ENCODE assay signal across 8 mouse cellular contexts in genomic region chr9:110246321-110246640, GRCm38 (mm10). TPM values are rescaled to one million over a fixed set of nuclear protein-coding genes. Genes with fewer than 3 reads are reported as not detected.
A peak's percentile ranks its signal among the peaks of the same experiment; 100 is the strongest.
DNase-seq lines count a peak whose midpoint lies in the region; ATAC-seq and TF ChIP-seq lines count a peak whose summit lies in the region.

No protein-coding gene starts in this region.

- H3K4me2 ChIP-seq in heart, embryonic 14.5 days (ENCODE audit: low read length): peak overlapping the region; percentile 100
- peak overlapping the region; percentile 100 for H3K4me2 ChIP-seq in heart, postnatal 0 days (ENCODE audit: low read depth, low read length)

- peak overlapping the region; percentile 71 for H3K9ac ChIP-seq in heart, embryonic 14.5 days (ENCODE audit: low read length)
- no peak overlapping the region for H3K9ac ChIP-seq in heart, postnatal 0 days (replicated peaks; ENCODE audit: low read depth, low read length)

- no peak for TF ChIP-seq CTCF in heart, postnatal 0 days (IDR thresholded peaks at IDR 0.05; ENCODE audit: low read depth)

- TF ChIP-seq EP300 in heart, postnatal 0 days (IDR thresholded peaks at IDR 0.05; ENCODE audit: low read depth): no peak

- no peak for ATAC-seq in heart, embryonic 14.5 days (ENCODE audit: insufficient number of reproducible peaks, insufficient read depth, low FRiP score, low read depth)
- ATAC-seq in heart, postnatal 0 days (ENCODE audit: insufficient read depth, low read depth): no peak

- H3K9me3 ChIP-seq in heart, embryonic 14.5 days (ENCODE audit: control insufficient read depth, low read length): no peaks in the 10 kb centered on the region
- no peaks in the 10 kb centered on the region for H3K9me3 ChIP-seq in heart, postnatal 0 days (replicated peaks; ENCODE audit: control insufficient read depth, low read length)
- no peaks in the 10 kb centered on the region for H3K9me3 ChIP-seq in megakaryocyte, embryonic 14.5 days

- peaks cover 13 to 14% of the 10 kb centered on the region in 2 experiments for H3K4me1 ChIP-seq in heart, embryonic 14.5 days (ENCODE audit: control insufficient read depth in 2 of 2, insufficient read depth in 2 of 2, low read length in 2 of 2)
- H3K4me1 ChIP-seq in heart, postnatal 0 days (ENCODE audit: control insufficient read depth, insufficient read depth): peaks cover 14% of the 10 kb centered on the region
- H3K4me1 ChIP-seq in megakaryocyte, embryonic 14.5 days: peaks cover 30% of the 10 kb centered on the region

- no peak overlapping the region for H3K27ac ChIP-seq in heart, embryonic 14.5 days (replicated peaks in 1 of 2; ENCODE audit: control insufficient read depth in 1 of 2, insufficient read depth in 1 of 2, low read depth in 2 of 2, low read length in 2 of 2)
- no peak overlapping the region for H3K27ac ChIP-seq in heart, postnatal 0 days (ENCODE audit: low read depth)

- intact Hi-C loops in heart, postnatal 25 days (cut with DNase I): no loop called here

- peak overlapping the region; percentile 48 to 76 for H3K4me3 ChIP-seq in heart, embryonic 14.5 days (ENCODE audit: control insufficient read depth in 1 of 2, insufficient read depth in 1 of 2, low read depth in 1 of 2, low read length in 2 of 2)
- H3K4me3 ChIP-seq in heart, postnatal 0 days (ENCODE audit: low read depth, low read length): peak overlapping the region; percentile 71
- H3K4me3 ChIP-seq in megakaryocyte, embryonic 14.5 days (replicated peaks): peak overlapping the region; percentile 92

- DNase-seq in heart, postnatal 25 days (ENCODE audit: low spot score): no peak
- DNase-seq in MN1 (ENCODE audit: low spot score): peak; percentile 13
- no peak for DNase-seq in heart, postnatal 0 days (ENCODE audit: low spot score)
- DNase-seq in adrenal gland, adult 2 months: no peak
- no peak for DNase-seq in adipocyte (ENCODE audit: low spot score)
- DNase-seq in thymus, postnatal 14 days: no peak

- peaks cover 11% of the 10 kb centered on the region for H3K27me3 ChIP-seq in heart, embryonic 14.5 days (ENCODE audit: control insufficient read depth, insufficient read depth, low read length)
- H3K27me3 ChIP-seq in heart, postnatal 0 days (ENCODE audit: control insufficient read depth, insufficient read depth, low read length): peaks cover 11% of the 10 kb centered on the region; the same call in 1 of the 2 replicates
- H3K27me3 ChIP-seq in megakaryocyte, embryonic 14.5 days (replicated peaks): peaks cover 77% of the 10 kb centered on the region

- 34% methylated on average over 13 of the region's 13 CpGs for WGBS in heart, embryonic 14.5 days
- 45% methylated on average over 13 of the region's 13 CpGs for WGBS in heart, postnatal 0 days

- peaks cover 5% of the 10 kb centered on the region; the same call in 1 of the 2 replicates for H3K36me3 ChIP-seq in heart, embryonic 14.5 days (ENCODE audit: control insufficient read depth, insufficient read depth, low read length)
- no peaks in the 10 kb centered on the region; the same call in 1 of the 2 replicates for H3K36me3 ChIP-seq in heart, postnatal 0 days (replicated peaks; ENCODE audit: control insufficient read depth, insufficient read depth, low read length)
- H3K36me3 ChIP-seq in megakaryocyte, embryonic 14.5 days (replicated peaks; ENCODE audit: low read length): peaks cover 8% of the 10 kb centered on the region

RNA-seq across cellular contexts. Expression of gene Cspg5, which starts 2.7 kb away (rescaled TPM):
- 1.9 and 2.5 TPM in 2 replicates for polyA plus RNA-seq in heart, embryonic 14.5 days (2014; fragmentation: Nextera tagmentation; extraction: Ambion mirVana)
- total RNA-seq in heart, postnatal 25 days (2021): under 1 TPM; 0.13 to 0.14 TPM
- 0.19 and 1.1 TPM in 2 replicates for total RNA-seq in heart, postnatal 0 days (2014; rRNA removed; ENCODE audit: low replicate concordance)
- 0.71 and 1.1 TPM in 2 replicates for polyA plus RNA-seq in heart, postnatal 0 days (2015; fragmentation: Nextera tagmentation; extraction: Ambion mirVana)
- polyA plus RNA-seq in megakaryocyte, embryonic 14.5 days (2012; ENCODE audit: insufficient read depth, low replicate concordance): 0.19 and 0.34 TPM in 2 replicates
- total RNA-seq in adrenal gland, adult 2 months (2021): 10 to 100 TPM; 18.0 to 19.6 TPM
- polyA plus RNA-seq in adrenal gland, adult 2 months (2012; rRNA removed): 10.8 and 13.9 TPM in 2 replicates

RNA-seq across cellular contexts. Expression of gene Elp6, which starts 58.7 kb away (rescaled TPM):
- polyA plus RNA-seq in heart, embryonic 14.5 days (2014; fragmentation: Nextera tagmentation; extraction: Ambion mirVana): 14.0 and 14.8 TPM in 2 replicates
- total RNA-seq in heart, postnatal 25 days (2021): 1 to 10 TPM; 1.8 to 2.4 TPM
- 18.3 and 21.9 TPM in 2 replicates for total RNA-seq in heart, postnatal 0 days (2014; rRNA removed; ENCODE audit: low replicate concordance)
- polyA plus RNA-seq in heart, postnatal 0 days (2015; fragmentation: Nextera tagmentation; extraction: Ambion mirVana): 6.8 and 7.0 TPM in 2 replicates
- 4.5 and 9.2 TPM in 2 replicates for polyA plus RNA-seq in megakaryocyte, embryonic 14.5 days (2012; ENCODE audit: insufficient read depth, low replicate concordance)
- 10 to 100 TPM in 1 of 2 experiments, 1 to 10 TPM in 1; 5.6 to 11.3 TPM for total RNA-seq in adrenal gland, adult 2 months (2021)
- 9.9 and 10.3 TPM in 2 replicates for polyA plus RNA-seq in adrenal gland, adult 2 months (2012; rRNA removed)
